ENCODE assay signal across 18 mouse cellular contexts in genomic region chr9:46889933-46890662, GRCm38 (mm10).
DNase-seq lines count a peak whose midpoint lies in the region; ATAC-seq and TF ChIP-seq lines count a peak whose summit lies in the region.
"Had no signal": no experiment of that assay in that cellular context is flagged by ENCODE, and none has a peak within 500 bp of the region (broad histone marks: within the 10 kb centered on the region; RNA-seq: fewer than 3 reads in every experiment).

No protein-coding gene starts in this region.

- H3K36me3 ChIP-seq in hindbrain, postnatal 0 days (ENCODE audit: insufficient read depth, low read length), result no peaks in the 10 kb centered on the region
- H3K36me3 ChIP-seq in hindbrain, embryonic 14.5 days (replicated peaks; ENCODE audit: control insufficient read depth, insufficient read depth), result no peaks in the 10 kb centered on the region
- H3K36me3 ChIP-seq in ES-Bruce4 (ENCODE audit: control insufficient read depth, insufficient read depth, low read length, poor library complexity, severe bottlenecking), result no peaks in the 10 kb centered on the region
- H3K36me3 ChIP-seq in forebrain, embryonic 14.5 days (ENCODE audit: control insufficient read depth, insufficient read depth, low read length), result no peaks in the 10 kb centered on the region
- H3K36me3 ChIP-seq: G1E; hindbrain, embryonic 12.5 days; midbrain, embryonic 13.5 days had no signal

- TF ChIP-seq POLR2A in ES-Bruce4 (IDR thresholded peaks at IDR 0.05; ENCODE audit: insufficient read depth, low read length), result no peak

- H3K9me3 ChIP-seq in hindbrain, postnatal 0 days (ENCODE audit: low read length), result no peaks in the 10 kb centered on the region
- H3K9me3 ChIP-seq in hindbrain, embryonic 14.5 days (ENCODE audit: control insufficient read depth, low read length), result no peaks in the 10 kb centered on the region
- H3K9me3 ChIP-seq in ES-Bruce4 (replicated peaks; ENCODE audit: control insufficient read depth, insufficient read depth, low read length, poor library complexity, severe bottlenecking), result no peaks in the 10 kb centered on the region
- H3K9me3 ChIP-seq in forebrain, embryonic 14.5 days (replicated peaks; ENCODE audit: control insufficient read depth, low read length), result no peaks in the 10 kb centered on the region
- H3K9me3 ChIP-seq: midbrain, embryonic 13.5 days had no signal

- no peak for ATAC-seq in hindbrain, postnatal 0 days
- no peak for ATAC-seq in hindbrain, embryonic 14.5 days (ENCODE audit: low FRiP score)
- ATAC-seq in forebrain, embryonic 14.5 days, result peak; percentile 92
- ATAC-seq: intestine, embryonic 16.5 days; midbrain, embryonic 13.5 days had no signal

- no peaks in the 10 kb centered on the region for H3K4me1 ChIP-seq in hindbrain, postnatal 0 days (ENCODE audit: insufficient read depth, low read length)
- H3K4me1 ChIP-seq in hindbrain, embryonic 14.5 days (replicated peaks; ENCODE audit: control insufficient read depth, insufficient read depth, low read length), result no peaks in the 10 kb centered on the region
- H3K4me1 ChIP-seq in ES-Bruce4 (ENCODE audit: control insufficient read depth, insufficient read depth, low read length), result peaks cover 10% of the 10 kb centered on the region
- H3K4me1 ChIP-seq in forebrain, embryonic 14.5 days (ENCODE audit: control insufficient read depth, insufficient read depth, low read length), result peaks cover 6% of the 10 kb centered on the region; the same call in 1 of the 2 replicates
- H3K4me1 ChIP-seq: hindbrain, embryonic 12.5 days; midbrain, embryonic 13.5 days had no signal

- WGBS in hindbrain, postnatal 0 days, result 77% methylated on average over 4 of the region's 4 CpGs
- WGBS in hindbrain, embryonic 14.5 days, result 62% methylated on average over 4 of the region's 4 CpGs
- WGBS in forebrain, embryonic 14.5 days, result 13% methylated on average over 4 of the region's 4 CpGs

- no peak for TF ChIP-seq CTCF in hindbrain, postnatal 0 days (IDR thresholded peaks at IDR 0.05; ENCODE audit: low read depth)
- TF ChIP-seq CTCF in ES-Bruce4 (IDR thresholded peaks at IDR 0.05; ENCODE audit: low read depth, low read length), result no peak

- H3K27ac ChIP-seq in hindbrain, postnatal 0 days, result no peak overlapping the region
- H3K27ac ChIP-seq in hindbrain, embryonic 14.5 days, result no peak overlapping the region
- H3K27ac ChIP-seq in ES-Bruce4 (ENCODE audit: insufficient read depth, low read length), result peak overlapping the region; percentile 35; the same call in 1 of the 2 replicates
- peak overlapping the region; percentile 49; the same call in 1 of the 2 replicates for H3K27ac ChIP-seq in forebrain, embryonic 14.5 days (ENCODE audit: low read depth, low read length)
- H3K27ac ChIP-seq: gastrocnemius, adult 2 months; hindbrain, embryonic 12.5 days; midbrain, embryonic 13.5 days had no signal

- TF ChIP-seq EP300 in ES-Bruce4 (IDR thresholded peaks at IDR 0.05; ENCODE audit: insufficient read depth, low read depth, low read length), result peak; percentile 85

- H3K4me2 ChIP-seq in hindbrain, postnatal 0 days (ENCODE audit: low read depth, low read length), result no peak overlapping the region
- no peak overlapping the region for H3K4me2 ChIP-seq in hindbrain, embryonic 14.5 days (replicated peaks)
- H3K4me2 ChIP-seq in forebrain, embryonic 14.5 days (ENCODE audit: low read length), result no peak overlapping the region
- H3K4me2 ChIP-seq: hindbrain, embryonic 12.5 days; midbrain, embryonic 13.5 days had no signal

- H3K9ac ChIP-seq in hindbrain, postnatal 0 days (replicated peaks; ENCODE audit: low read length), result no peak overlapping the region
- no peak overlapping the region for H3K9ac ChIP-seq in hindbrain, embryonic 14.5 days
- H3K9ac ChIP-seq in ES-Bruce4 (ENCODE audit: low read depth, poor library complexity, severe bottlenecking), result no peak overlapping the region
- H3K9ac ChIP-seq in forebrain, embryonic 14.5 days (ENCODE audit: low read length), result no peak overlapping the region
- H3K9ac ChIP-seq: hindbrain, embryonic 12.5 days; midbrain, embryonic 13.5 days had no signal

- peak; percentile 23 for DNase-seq in hindbrain, postnatal 0 days (ENCODE audit: low spot score)
- DNase-seq in hindbrain, embryonic 14.5 days (ENCODE audit: low spot score), result no peak
- DNase-seq in WW6 (ENCODE audit: low read depth, low spot score) (peak; percentile 29), adipocyte (ENCODE audit: low spot score) (no peak)
- DNase-seq in forebrain, embryonic 14.5 days (ENCODE audit: low spot score), result peak; percentile 89
- no peak for DNase-seq in neural tube, embryonic 10.5 days (ENCODE audit: extremely low spot score, low spot score)
- no peak for DNase-seq in cerebellum, postnatal 36 days
- DNase-seq: B cell, adult 2 months; cerebellum, adult 11 months; gastrocnemius, adult 2 months; heart, adult 18-20 months; kidney, postnatal 4 days had no signal

- no peak overlapping the region for H3K4me3 ChIP-seq in hindbrain, postnatal 0 days (ENCODE audit: low read length)
- H3K4me3 ChIP-seq in hindbrain, embryonic 14.5 days (replicated peaks; ENCODE audit: low read length), result no peak overlapping the region
- no peak overlapping the region for H3K4me3 ChIP-seq in ES-Bruce4 (ENCODE audit: low read depth, low read length)
- no peak overlapping the region for H3K4me3 ChIP-seq in forebrain, embryonic 14.5 days (ENCODE audit: low read depth, low read length)
- H3K4me3 ChIP-seq: erythroblast, embryonic 14.5 days; gastrocnemius, adult 2 months; hindbrain, embryonic 12.5 days; midbrain, embryonic 13.5 days had no signal

- no peaks in the 10 kb centered on the region for H3K27me3 ChIP-seq in hindbrain, postnatal 0 days (ENCODE audit: insufficient read depth, low read length)
- no peaks in the 10 kb centered on the region for H3K27me3 ChIP-seq in hindbrain, embryonic 14.5 days (ENCODE audit: control insufficient read depth, insufficient read depth, low read length)
- H3K27me3 ChIP-seq in ES-Bruce4 (ENCODE audit: control insufficient read depth, insufficient read depth, low read length, poor library complexity, severe bottlenecking), result no peaks in the 10 kb centered on the region; the same call in 1 of the 2 replicates
- no peaks in the 10 kb centered on the region for H3K27me3 ChIP-seq in forebrain, embryonic 14.5 days (replicated peaks; ENCODE audit: control insufficient read depth, insufficient read depth, low read length)
- H3K27me3 ChIP-seq: hindbrain, embryonic 12.5 days; midbrain, embryonic 13.5 days had no signal

Comparison
In these comparisons a context has a peak if more than half of its experiments do, and no peak if none do; other contexts are left out.
1. DNase-seq: peak in hindbrain, postnatal 0 days (single experiment), WW6 (single experiment) and forebrain, embryonic 14.5 days (single experiment); none in hindbrain, embryonic 14.5 days (single experiment), adipocyte (single experiment), neural tube, embryonic 10.5 days (single experiment) and cerebellum, postnatal 36 days (0 of 2).
2. H3K27ac ChIP-seq: peak in ES-Bruce4 (single experiment) and forebrain, embryonic 14.5 days (single experiment); none in hindbrain, postnatal 0 days (single experiment) and hindbrain, embryonic 14.5 days (single experiment).